In genomic region chr9:120303453-120304299, GRCm38 (mm10) we compare ENCODE assay signal across 8 mouse cellular contexts. TPM values are rescaled to one million over a fixed set of nuclear protein-coding genes. Genes with fewer than 3 reads are reported as not detected.
A peak's percentile ranks its signal among the peaks of the same experiment; 100 is the strongest.
DNase-seq lines count a peak whose midpoint lies in the region; ATAC-seq and TF ChIP-seq lines count a peak whose summit lies in the region.

No protein-coding gene starts in this region.

- peak; percentile 55 for DNase-seq in ZHBTc4 (ENCODE audit: low read depth, low spot score)
- DNase-seq in cerebellum, postnatal 4 days (ENCODE audit: low spot score in 2 of 2): peak; percentile 43 to 48
- DNase-seq in gastrocnemius, postnatal 10 days: peak; percentile 17
- DNase-seq in hindbrain, postnatal 0 days (ENCODE audit: low spot score): peak; percentile 85
- DNase-seq in left cerebral cortex, adult 2 months (ENCODE audit: extremely low spot score in 1 of 2, low spot score in 2 of 2): peak; percentile 82
- DNase-seq in lung, postnatal 10 days: peak; percentile 11
- DNase-seq in right cerebral cortex, adult 2 months (ENCODE audit: low spot score in 2 of 2): peak; percentile 73 to 77
- no peak for DNase-seq in c-Kit-positive CD71-positive TER-119-positive erythroid progenitor cells, embryonic 14.5 days (ENCODE audit: low spot score)

- peaks cover 7% of the 10 kb centered on the region for H3K27me3 ChIP-seq in hindbrain, postnatal 0 days (ENCODE audit: insufficient read depth, low read length)

- H3K4me1 ChIP-seq in hindbrain, postnatal 0 days (ENCODE audit: insufficient read depth, low read length): no peaks in the 10 kb centered on the region; the same call in 1 of the 2 replicates

- H3K36me3 ChIP-seq in hindbrain, postnatal 0 days (ENCODE audit: insufficient read depth, low read length): no peaks in the 10 kb centered on the region

- H3K9me3 ChIP-seq in hindbrain, postnatal 0 days (ENCODE audit: low read length): no peaks in the 10 kb centered on the region

- H3K4me2 ChIP-seq in hindbrain, postnatal 0 days (ENCODE audit: low read depth, low read length): peak overlapping the region; percentile 88

- peak overlapping the region; percentile 69 for H3K27ac ChIP-seq in hindbrain, postnatal 0 days
- H3K27ac ChIP-seq in left cerebral cortex, adult 2 months: peak overlapping the region; percentile 97

- peak; percentile 53 for TF ChIP-seq CTCF in hindbrain, postnatal 0 days (IDR thresholded peaks at IDR 0.05; ENCODE audit: low read depth)
- TF ChIP-seq CTCF in left cerebral cortex, adult 2 months (IDR thresholded peaks at IDR 0.05): peak; percentile 32

- peak; percentile 86 for ATAC-seq in hindbrain, postnatal 0 days

- WGBS in hindbrain, postnatal 0 days: under 1% methylated on average over 57 of the region's 103 CpGs

- H3K9ac ChIP-seq in hindbrain, postnatal 0 days (replicated peaks; ENCODE audit: low read length): peak overlapping the region; percentile 70

- peak overlapping the region; percentile 68 for H3K4me3 ChIP-seq in hindbrain, postnatal 0 days (ENCODE audit: low read length)
- peak overlapping the region; percentile 96 for H3K4me3 ChIP-seq in left cerebral cortex, adult 2 months

- intact Hi-C loops in left cerebral cortex, adult 2 months (cut with DNase I): loop anchor here (1.0 to 5.0 kb wide), 3 partner anchors 59 to 111 kb away; no protein-coding TSS in a partner anchor

RNA-seq across cellular contexts. Expression of gene Myrip, which starts 2.4 kb away (rescaled TPM):
- 1 to 10 TPM in 1 of 2 experiments, under 1 TPM in 1; 0.54 to 1.5 TPM for total RNA-seq in gastrocnemius, postnatal 10 days (2021)
- total RNA-seq in hindbrain, postnatal 0 days (2014; rRNA removed): 22.4 and 22.8 TPM in 2 replicates
- polyA plus RNA-seq in hindbrain, postnatal 0 days (2015; fragmentation: Nextera tagmentation; extraction: Ambion mirVana): 7.0 and 7.5 TPM in 2 replicates
- 10 to 100 TPM; 86.1 to 91.1 TPM for total RNA-seq in left cerebral cortex, adult 2 months (2021)
